Mouse (Mus musculus) ES-E14 (cell line): Measurements from ENCODE around the gene Ncf1. TPM values are rescaled to one million over a fixed set of nuclear protein-coding genes. Genes with fewer than 3 reads are reported as not detected.

Experiments used
- DNase-seq: peaks from one replicate; pipeline ENCODE4 v3.0.0-alpha.2; 2013; ENCODE audit warnings: low read depth, low spot score
- H3K27ac ChIP-seq: 2 replicates; pipeline ENCODE4 v1.5.1; 2012; ENCODE audit warnings: low read depth, mild to moderate bottlenecking, low read length, moderate library complexity, mixed read lengths; ENCODE audit not compliant: poor library complexity, insufficient read depth, severe bottlenecking
- H3K36me3 ChIP-seq: 2 replicates; pipeline ENCODE4 v1.6.1; 2012; ENCODE audit warnings: mild to moderate bottlenecking, low read length, moderate library complexity, mixed read lengths; ENCODE audit not compliant: control insufficient read depth, poor library complexity, insufficient read depth, severe bottlenecking
- H3K4me1 ChIP-seq, 2 experiments: fragments of 150-350 bp in 1 of 2; sonication (generic) in 1 of 2; 2 replicates each; pipeline ENCODE4 v1.6.1; 2012; ENCODE audit warnings: low read length in 2 of 2, mild to moderate bottlenecking in 1 of 2, mixed read lengths in 1 of 2; ENCODE audit not compliant: control insufficient read depth in 2 of 2, insufficient read depth in 2 of 2, poor library complexity in 1 of 2
- H3K4me3 ChIP-seq, 2 experiments: fragments of 150-350 bp in 1 of 2; sonication (generic) in 1 of 2; 2 replicates each; pipeline ENCODE4 v1.5.1; 2012; ENCODE audit warnings: low read length in 2 of 2, low read depth in 1 of 2, mild to moderate bottlenecking in 1 of 2, mixed read lengths in 1 of 2; ENCODE audit not compliant: insufficient read depth in 1 of 2, poor library complexity in 1 of 2, severe bottlenecking in 1 of 2
- H3K9ac ChIP-seq: 2 replicates; pipeline ENCODE4 v1.6.1; 2012; ENCODE audit warnings: low read depth, mild to moderate bottlenecking, low read length, mixed read lengths; ENCODE audit not compliant: poor library complexity, insufficient read depth, severe bottlenecking
- H3K9me3 ChIP-seq: fragments of 150-350 bp; sonication (generic); 2 replicates; pipeline ENCODE4 v1.6.1; 2012; ENCODE audit warnings: low read depth, mild to moderate bottlenecking, low read length; ENCODE audit not compliant: control insufficient read depth, insufficient read depth
- CHD2 ChIP-seq: IDR thresholded peaks from 2 replicates; pipeline ENCODE4 v1.6.1; 2014; ENCODE audit warnings: mild to moderate bottlenecking, low read depth, low read length, inconsistent platforms
- HCFC1 ChIP-seq: IDR thresholded peaks from 2 replicates; pipeline ENCODE4 v1.6.1; 2012; ENCODE audit warnings: low read length, inconsistent platforms, borderline replicate concordance; ENCODE audit not compliant: insufficient read depth
- MAFK ChIP-seq: IDR thresholded peaks from 2 replicates; pipeline ENCODE4 v1.6.1; 2014; ENCODE audit warnings: mild to moderate bottlenecking, low read depth, low read length, inconsistent platforms; ENCODE audit not compliant: insufficient read depth
- ZC3H11A ChIP-seq: IDR thresholded peaks from 2 replicates; pipeline ENCODE4 v1.6.1; 2012; ENCODE audit warnings: low read depth, mild to moderate bottlenecking, inconsistent platforms, low read length, borderline replicate concordance
- ZNF384 ChIP-seq: IDR thresholded peaks from 2 replicates; pipeline ENCODE4 v1.6.1; 2012; ENCODE audit warnings: low read depth, low read length, inconsistent platforms
- in situ Hi-C, 2 experiments: fragments of 600-800 bp; cut with MboI; formaldehyde crosslinking; loops; one replicate each; pipeline ENCODE4 v1.15.1; 2025; ENCODE audit warnings: low sequenced_read_pairs in 2 of 2, inconsistent platforms in 1 of 2; ENCODE audit not compliant: unreplicated experiment in 2 of 2
- total RNA-seq: library from RNA; depleted of rRNA; stranded (reverse); fragments of 300-350 nt; gene quantifications from 2 replicates; pipeline ENCODE4 v1.2.3, GENCODE M21; 2012

Gene Ncf1
- total RNA-seq, 1 experiment = 0.67 TPM

DNA sequence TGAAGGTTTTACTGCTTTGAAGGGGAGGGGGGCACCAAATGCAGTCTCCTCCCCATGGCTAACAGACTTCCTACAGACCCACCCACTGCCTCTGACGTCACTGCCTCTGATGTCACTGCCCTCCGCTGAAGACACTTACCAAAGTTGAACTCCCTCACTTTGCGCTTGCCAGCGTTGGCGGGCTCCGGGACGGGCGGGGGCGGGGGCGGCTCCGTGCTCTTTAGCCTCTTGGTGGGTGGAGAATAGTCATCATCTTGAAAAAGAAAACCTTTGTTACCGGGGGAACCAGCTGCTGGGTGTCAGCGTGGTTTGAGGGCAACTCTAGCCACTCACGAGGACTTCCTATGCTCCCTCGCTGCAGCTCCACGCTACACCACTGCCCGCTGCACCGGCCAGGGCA, 37.0 kb upstream of the Ncf1 start:
- no peak overlapping the region for H3K27ac ChIP-seq
- H3K36me3 ChIP-seq = peaks cover 54% of the 10 kb centered on the region
- TF ChIP-seq HCFC1 = no peak
- TF ChIP-seq ZNF384 = no peak
- TF ChIP-seq MAFK = no peak
- no peak for TF ChIP-seq CHD2
- TF ChIP-seq ZC3H11A = no peak
- H3K9ac ChIP-seq = no peak overlapping the region
- DNase-seq = peak; percentile 54
- peaks cover 0 to 10% of the 10 kb centered on the region in 2 experiments; a peak in 3 of 4 replicates for H3K4me1 ChIP-seq
- in situ Hi-C loops = no loop called here
- H3K4me3 ChIP-seq = no peak overlapping the region
- H3K9me3 ChIP-seq = no peaks in the 10 kb centered on the region

GRCm38 (mm10) chr5:134265890-134266289, 36.5 kb upstream of the Ncf1 start:
- TF ChIP-seq HCFC1 (no peak), CHD2 (no peak), MAFK (no peak), ZNF384 (no peak), ZC3H11A (no peak)
- no peak overlapping the region for H3K4me3 ChIP-seq
- in situ Hi-C loops = no loop called here
- H3K36me3 ChIP-seq = peaks cover 57% of the 10 kb centered on the region
- H3K9ac ChIP-seq = no peak overlapping the region
- H3K4me1 ChIP-seq = peaks cover 0 to 10% of the 10 kb centered on the region in 2 experiments; a peak in 3 of 4 replicates
- H3K9me3 ChIP-seq = no peaks in the 10 kb centered on the region
- no peak for DNase-seq
- H3K27ac ChIP-seq = no peak overlapping the region

- no peak for TF ChIP-seq CHD2
- no peak for TF ChIP-seq ZC3H11A
- TF ChIP-seq ZNF384 = no peak
- no peak for TF ChIP-seq HCFC1
- TF ChIP-seq MAFK = no peak
These were observed 30.7 kb upstream of the Ncf1 start for GRCm38 (mm10) chr5:134260001-134260636.

DNA sequence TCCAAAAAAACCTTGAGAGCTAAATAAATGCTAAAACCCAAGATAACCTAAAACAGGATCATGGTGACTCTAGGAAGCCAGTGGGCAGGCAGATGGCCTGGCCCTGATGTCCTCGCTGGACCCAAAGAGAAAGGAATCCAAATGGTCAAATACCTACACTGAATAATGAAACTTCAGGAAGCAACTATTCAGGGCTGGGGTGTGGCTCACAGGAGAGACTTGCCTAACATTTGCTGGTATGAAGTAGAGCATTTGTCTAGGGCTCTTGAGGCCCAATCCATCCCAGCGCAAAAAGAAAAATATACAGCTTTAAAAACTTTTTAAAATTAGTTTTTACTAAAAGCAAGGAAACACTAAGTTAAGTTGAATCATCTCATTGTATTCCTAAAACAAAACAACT, 29.5 kb upstream of the Ncf1 start:
- in situ Hi-C loops = no loop called here

More at GRCm38 (mm10) chr5:134260001-134260636, 30.7 kb upstream of the Ncf1 start:
- Histone ChIP-seq H3K9me3 (no peaks in the 10 kb centered on the region), H3K4me1 (no peaks in the 10 kb centered on the region; a peak in 2 of 4 replicates), H3K4me3 (no peak overlapping the region), H3K36me3 (peaks cover 73% of the 10 kb centered on the region), H3K27ac (no peak overlapping the region; the same call in 1 of the 2 replicates), H3K9ac (no peak overlapping the region)
- in situ Hi-C loops = no loop called here
- peak; percentile 17 for DNase-seq

DNA sequence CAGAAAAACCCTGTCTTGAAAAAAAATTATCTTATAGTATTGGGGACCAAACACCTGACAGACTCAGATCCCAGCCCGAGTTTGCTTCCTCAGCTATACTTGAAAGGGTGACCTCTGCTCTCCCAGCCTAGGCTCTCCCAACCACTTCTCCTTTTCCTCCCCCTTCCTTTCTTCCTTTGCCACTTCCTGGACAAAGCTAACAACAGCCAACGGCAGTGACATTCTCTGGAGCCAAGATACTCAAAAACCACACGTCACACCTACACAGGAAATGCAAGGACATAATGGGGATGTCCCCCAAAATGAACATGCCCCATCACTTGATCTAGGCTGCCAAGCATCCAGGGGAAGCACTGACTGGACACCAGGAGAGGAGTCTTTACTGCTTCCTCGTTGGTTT, 29.0 kb upstream of the Ncf1 start:
- DNase-seq = no peak
- TF ChIP-seq HCFC1 = no peak
- TF ChIP-seq CHD2 = no peak
- TF ChIP-seq ZNF384 = no peak
- no peak for TF ChIP-seq ZC3H11A
- no peaks in the 10 kb centered on the region; a peak in 2 of 4 replicates for H3K4me1 ChIP-seq
- in situ Hi-C loops = no loop called here
- no peak overlapping the region for H3K9ac ChIP-seq
- H3K36me3 ChIP-seq = peaks cover 70% of the 10 kb centered on the region
- no peaks in the 10 kb centered on the region for H3K9me3 ChIP-seq
- H3K4me3 ChIP-seq = no peak overlapping the region
- H3K27ac ChIP-seq = no peak overlapping the region

More for the DNA sequence above, 29.5 kb upstream of the Ncf1 start:
- Histone ChIP-seq H3K9me3 (no peaks in the 10 kb centered on the region), H3K4me3 (no peak overlapping the region), H3K36me3 (peaks cover 72% of the 10 kb centered on the region), H3K4me1 (no peaks in the 10 kb centered on the region; a peak in 2 of 4 replicates), H3K27ac (no peak overlapping the region), H3K9ac (no peak overlapping the region)
- no peak for TF ChIP-seq HCFC1
- no peak for TF ChIP-seq ZC3H11A
- no peak for DNase-seq
